In genomic region chr2:166261799-166262198, GRCm38 (mm10) we compare ENCODE assay signal across 8 mouse cellular contexts.
DNase-seq lines count a peak whose midpoint lies in the region; ATAC-seq lines count a peak whose summit lies in the region.

No protein-coding gene starts in this region.

- peaks cover 4% of the 10 kb centered on the region; the same call in 1 of the 2 replicates for H3K9me3 ChIP-seq in forebrain, embryonic 10.5 days
- H3K9me3 ChIP-seq in forebrain, embryonic 14.5 days (replicated peaks; ENCODE audit: control insufficient read depth, low read length): no peaks in the 10 kb centered on the region
- no peaks in the 10 kb centered on the region for H3K9me3 ChIP-seq in limb, embryonic 12.5 days

- no peak for ATAC-seq in forebrain, embryonic 14.5 days
- ATAC-seq in limb, embryonic 12.5 days (ENCODE audit: insufficient number of reproducible peaks, insufficient read depth, low FRiP score, low TSS enrichment, low read depth): no peak
- ATAC-seq in erythroid progenitor cell, adult 5-6 weeks (replicated peaks; ENCODE audit: low FRiP score, poor library complexity, severe bottlenecking): no peak

- H3K9ac ChIP-seq in forebrain, embryonic 14.5 days (ENCODE audit: low read length): no peak overlapping the region
- H3K9ac ChIP-seq in limb, embryonic 12.5 days (replicated peaks): no peak overlapping the region

- WGBS in forebrain, embryonic 10.5 days: 49% methylated on average over 7 of the region's 7 CpGs
- WGBS in forebrain, embryonic 14.5 days: 67% methylated on average over 7 of the region's 7 CpGs
- 35% methylated on average over 7 of the region's 7 CpGs for WGBS in limb, embryonic 12.5 days

- H3K4me3 ChIP-seq in forebrain, embryonic 10.5 days: no peak overlapping the region
- no peak overlapping the region for H3K4me3 ChIP-seq in forebrain, embryonic 14.5 days (ENCODE audit: low read depth, low read length)
- H3K4me3 ChIP-seq in limb, embryonic 12.5 days (replicated peaks): no peak overlapping the region

- H3K4me2 ChIP-seq in forebrain, embryonic 14.5 days (ENCODE audit: low read length): no peak overlapping the region
- H3K4me2 ChIP-seq in limb, embryonic 12.5 days: no peak overlapping the region

- peaks cover 60% of the 10 kb centered on the region for H3K4me1 ChIP-seq in forebrain, embryonic 10.5 days
- H3K4me1 ChIP-seq in forebrain, embryonic 14.5 days (ENCODE audit: control insufficient read depth, insufficient read depth, low read length): peaks cover 11% of the 10 kb centered on the region; the same call in 1 of the 2 replicates
- H3K4me1 ChIP-seq in limb, embryonic 12.5 days (replicated peaks): peaks cover 35% of the 10 kb centered on the region

- peaks cover 34% of the 10 kb centered on the region for H3K27me3 ChIP-seq in forebrain, embryonic 10.5 days (ENCODE audit: poor library complexity, severe bottlenecking)
- H3K27me3 ChIP-seq in forebrain, embryonic 14.5 days (replicated peaks; ENCODE audit: control insufficient read depth, insufficient read depth, low read length): no peaks in the 10 kb centered on the region
- no peaks in the 10 kb centered on the region for H3K27me3 ChIP-seq in limb, embryonic 12.5 days

- DNase-seq in forebrain, embryonic 10.5 days (ENCODE audit: extremely low spot score, low spot score): no peak
- DNase-seq in forebrain, embryonic 14.5 days (ENCODE audit: low spot score): no peak
- DNase-seq in spleen, postnatal 36 days (ENCODE audit: low spot score in 2 of 2): peak; percentile 52 to 53
- DNase-seq in spleen, postnatal 4 days (ENCODE audit: low spot score in 2 of 2): no peak
- peak; percentile 32 to 61 for DNase-seq in thymus, postnatal 36 days
- no peak for DNase-seq in left cerebral cortex, postnatal 36 days (ENCODE audit: low spot score in 2 of 2)

- intact Hi-C loops in left cerebral cortex, postnatal 36 days (cut with DNase I): no loop called here

- H3K27ac ChIP-seq in forebrain, embryonic 10.5 days: peak overlapping the region; percentile 65
- H3K27ac ChIP-seq in forebrain, embryonic 14.5 days (ENCODE audit: low read depth, low read length): no peak overlapping the region
- H3K27ac ChIP-seq in limb, embryonic 12.5 days: 0 out of 2 replicates have a peak overlapping the region, but pooled peaks have one; percentile 23

- H3K36me3 ChIP-seq in forebrain, embryonic 10.5 days (replicated peaks): no peaks in the 10 kb centered on the region
- H3K36me3 ChIP-seq in forebrain, embryonic 14.5 days (ENCODE audit: control insufficient read depth, insufficient read depth, low read length): no peaks in the 10 kb centered on the region
- H3K36me3 ChIP-seq in limb, embryonic 12.5 days: no peaks in the 10 kb centered on the region

Comparison
In these comparisons a context has a peak if more than half of its experiments do, and no peak if none do; other contexts are left out.
1. DNase-seq: peak in spleen, postnatal 36 days (2 of 2) and thymus, postnatal 36 days (2 of 2); none in forebrain, embryonic 10.5 days (single experiment), forebrain, embryonic 14.5 days (single experiment), spleen, postnatal 4 days (0 of 2) and left cerebral cortex, postnatal 36 days (0 of 2).